Mouse (Mus musculus): ENCODE measurements at regions not wholly inside any gene's neighbourhood (a gene's known extent, or its start where the extent isn't known, plus 50 kb on each side); places are given as distances from the start of the nearest gene placed in this dataset.

DNA sequence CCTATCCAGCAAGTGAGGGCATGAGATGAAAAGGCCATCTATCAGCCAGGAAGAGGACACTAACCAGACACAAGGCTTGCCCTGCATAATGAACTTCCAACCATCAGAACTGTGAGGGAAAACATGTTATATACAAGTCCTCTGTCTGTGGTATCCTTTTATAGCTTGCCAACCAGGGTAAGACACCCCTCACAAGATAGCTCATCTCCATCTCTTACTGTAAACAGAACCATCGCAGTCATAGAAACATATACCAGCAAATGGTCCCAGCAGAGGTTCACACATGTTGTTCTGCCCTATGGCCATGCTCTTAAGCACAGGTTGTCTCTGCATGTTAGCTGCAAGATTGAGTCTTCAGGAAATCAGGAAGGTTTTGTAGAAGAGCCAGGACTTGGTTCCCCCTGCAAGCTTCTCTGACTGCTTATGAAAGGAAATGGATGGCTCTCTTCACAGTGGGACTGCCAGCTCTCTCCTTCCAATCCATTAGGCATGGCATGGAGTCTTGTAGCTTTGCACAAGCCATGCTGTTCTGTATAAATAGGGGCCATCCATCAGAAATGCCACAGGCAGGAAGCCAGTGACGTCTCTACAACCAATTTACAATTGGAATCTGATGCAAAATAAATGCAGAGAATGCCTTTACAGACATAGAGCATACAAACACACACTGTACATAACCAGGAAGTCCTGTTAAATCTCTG lies 1514.0 kb upstream of the Lrrc6 start:
- no peak for DNase-seq (ENCODE audit: low spot score in 2 of 2)

DNA sequence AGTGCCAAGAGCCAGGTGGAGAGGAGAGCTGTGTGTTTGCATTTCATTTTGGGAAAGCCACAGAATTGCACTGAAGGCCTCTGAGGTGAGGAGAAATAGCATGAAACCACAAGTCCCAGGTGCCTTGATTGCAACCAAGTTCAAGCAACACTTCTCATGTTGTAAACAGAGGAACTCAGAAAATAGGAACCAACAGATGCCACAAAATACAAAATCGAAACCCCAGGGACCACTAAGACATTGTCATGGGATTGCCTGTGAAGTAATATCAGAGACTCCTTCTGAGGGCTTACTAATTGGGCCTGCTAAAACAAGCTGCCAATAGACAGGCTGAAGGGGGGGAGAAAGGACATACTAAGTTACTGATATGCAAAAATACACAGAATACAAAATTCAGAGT lies 1510.5 kb upstream of the Lrrc6 start:
- DNase-seq (ENCODE audit: low spot score in 2 of 2), result no peak

DNA sequence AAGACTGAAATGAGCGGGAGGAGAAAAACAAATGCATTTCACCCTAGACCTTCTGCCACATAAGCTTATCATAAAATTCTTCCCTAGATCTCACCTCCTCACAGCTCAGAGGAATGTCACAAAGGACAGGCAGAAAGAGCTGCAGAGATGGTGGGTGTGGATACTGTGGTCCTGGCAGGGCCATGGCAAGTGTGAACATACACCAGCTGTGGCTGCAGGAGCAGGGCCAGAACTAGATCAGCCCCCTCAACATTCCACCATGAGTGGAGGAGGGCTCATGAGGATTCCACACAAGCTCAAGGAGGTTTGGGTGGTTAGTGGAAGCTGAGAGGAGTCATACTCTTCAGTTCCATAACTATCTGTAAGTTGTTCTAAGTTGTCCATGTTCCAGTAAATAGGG lies 1509.5 kb upstream of the Lrrc6 start:
- DNase-seq (ENCODE audit: low spot score in 2 of 2), result no peak

DNA sequence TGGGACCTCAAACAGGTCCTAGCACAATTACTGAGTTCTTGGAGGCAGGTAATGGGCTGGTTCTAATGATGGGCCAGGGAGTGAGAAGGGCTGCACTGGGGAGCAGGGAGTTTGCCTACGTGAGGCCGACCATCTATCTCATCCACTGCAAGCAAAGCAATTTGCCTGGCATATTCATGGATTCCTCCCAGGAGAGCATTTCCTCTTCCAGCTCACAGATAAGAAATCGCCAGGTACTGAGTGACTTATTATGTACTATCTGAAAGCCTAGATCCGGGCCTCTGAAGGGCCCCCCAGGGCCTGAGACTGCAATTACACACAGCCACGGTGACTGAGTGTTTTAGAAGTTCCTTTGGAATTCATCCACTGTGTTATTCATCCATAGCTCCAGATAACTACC lies 1504.1 kb upstream of the Lrrc6 start:
- no peak for DNase-seq (ENCODE audit: low spot score in 2 of 2)

DNA sequence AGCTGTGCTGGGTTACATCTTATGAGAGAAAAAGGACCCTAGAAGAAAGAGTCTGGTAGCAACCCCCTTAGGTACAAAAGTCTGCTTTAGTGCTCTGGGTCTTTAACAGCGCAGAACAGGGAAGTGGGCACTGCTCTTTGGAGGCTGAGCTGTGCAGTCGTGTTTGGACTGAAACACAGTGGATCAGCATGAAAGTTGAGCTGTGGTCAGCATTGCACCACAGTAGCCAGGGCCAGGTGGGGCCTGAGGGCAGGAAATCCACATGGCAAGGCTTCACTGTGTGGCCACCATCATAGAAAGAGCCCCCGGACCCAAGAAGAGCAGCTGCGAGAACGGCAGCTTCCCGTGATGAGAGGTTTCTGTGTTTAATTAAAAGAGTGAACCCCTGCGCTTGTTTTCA lies 1495.8 kb upstream of the Lrrc6 start:
- DNase-seq (ENCODE audit: low spot score in 2 of 2), result no peak

DNA sequence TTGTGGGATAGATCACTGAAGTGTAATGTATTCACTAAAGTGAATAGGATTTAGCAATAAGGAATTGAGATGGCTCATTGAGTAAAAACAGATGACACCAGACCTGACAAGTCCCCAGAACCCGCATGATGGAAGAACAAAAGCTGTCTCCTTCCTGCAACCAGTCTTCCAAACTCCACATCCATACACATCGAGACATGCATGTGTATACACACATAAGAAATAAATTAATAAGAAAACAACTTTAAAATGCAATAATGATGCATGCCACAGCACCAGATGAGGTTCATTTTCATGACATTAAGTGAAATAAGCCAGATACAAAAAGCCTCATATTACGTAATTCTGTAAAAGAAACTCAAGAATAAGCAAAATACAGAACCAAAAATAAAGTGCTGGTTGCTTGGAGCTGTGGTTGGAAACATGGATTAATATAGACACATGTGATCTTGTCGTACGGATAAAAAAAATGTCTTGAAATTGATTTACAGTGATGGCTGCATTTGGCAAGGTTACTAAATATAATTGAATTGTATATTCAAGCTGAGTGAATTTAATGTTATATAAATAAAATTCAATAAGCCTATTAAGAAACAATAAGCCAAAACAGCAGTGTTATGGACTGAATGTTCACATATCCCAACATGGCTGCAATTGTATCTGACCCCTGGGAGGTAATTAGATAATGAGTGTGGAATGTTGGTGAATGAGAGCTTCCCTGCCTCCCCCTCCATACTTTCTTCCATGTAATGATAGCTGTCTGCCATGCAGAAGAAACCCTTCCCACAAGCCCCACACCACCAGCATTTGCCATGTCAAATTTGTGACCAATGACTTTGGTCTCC lies 1488.9 kb upstream of the Lrrc6 start:
- no peak for DNase-seq (ENCODE audit: low spot score in 2 of 2)

DNA sequence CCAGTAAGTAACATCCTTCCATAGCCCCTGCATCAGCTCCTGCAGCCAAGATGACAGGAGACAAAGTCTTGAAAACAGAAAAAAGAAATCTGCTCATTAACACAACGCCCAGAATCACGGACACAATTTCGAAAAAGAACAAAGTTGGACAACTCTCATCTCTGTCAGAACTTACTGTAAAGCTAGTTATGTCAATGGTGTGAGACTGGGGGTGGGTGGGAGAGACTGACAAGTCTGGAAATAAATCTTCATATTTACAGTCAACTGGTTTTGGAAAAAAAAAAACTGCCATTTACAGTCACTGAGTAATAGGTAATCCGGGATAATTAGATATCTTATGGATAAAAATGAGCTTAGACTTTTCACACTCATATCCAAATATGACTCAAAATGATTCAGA lies 1487.2 kb upstream of the Lrrc6 start:
- no peak for DNase-seq (ENCODE audit: low spot score in 2 of 2)

DNA sequence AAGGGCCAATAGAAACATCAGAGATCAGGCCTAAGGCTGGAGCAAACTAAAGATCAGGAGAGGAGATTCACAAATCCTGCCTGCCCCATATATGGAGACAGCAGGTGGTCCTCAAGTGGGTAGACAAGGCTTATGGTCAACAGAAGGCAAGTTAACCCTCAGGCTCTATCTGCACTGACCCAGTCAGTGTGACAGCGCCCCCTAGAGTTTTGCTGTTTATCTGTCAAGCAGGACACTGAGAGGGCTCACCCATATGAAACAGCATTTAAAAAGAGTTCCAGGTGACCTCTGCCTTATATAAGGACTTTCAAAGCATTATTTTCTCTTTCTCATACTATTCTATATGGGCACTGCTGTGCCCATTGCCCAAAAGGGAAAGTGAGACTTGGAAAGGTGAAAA lies 1482.5 kb upstream of the Lrrc6 start:
- no peak for DNase-seq (ENCODE audit: low spot score in 2 of 2)

DNA sequence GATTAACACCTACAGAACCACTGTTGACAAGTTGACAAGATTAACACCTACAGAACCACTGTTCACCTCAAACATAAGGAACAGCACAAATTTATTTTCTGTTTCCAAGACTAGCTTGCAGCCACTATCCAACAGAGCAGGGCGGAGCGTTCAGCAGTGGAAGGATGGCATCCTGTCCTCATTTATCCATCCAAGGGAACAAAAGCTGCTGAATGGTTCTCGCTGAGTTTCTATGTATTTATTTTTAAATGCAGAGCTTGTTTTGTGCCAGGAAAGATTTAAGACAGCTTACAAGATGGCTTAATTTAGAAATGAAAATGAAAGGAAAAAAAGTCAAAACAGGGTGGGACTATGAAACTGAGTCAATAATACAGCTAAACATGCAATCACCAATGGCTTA lies 1481.2 kb upstream of the Lrrc6 start:
- DNase-seq (ENCODE audit: low spot score in 2 of 2), result no peak

DNA sequence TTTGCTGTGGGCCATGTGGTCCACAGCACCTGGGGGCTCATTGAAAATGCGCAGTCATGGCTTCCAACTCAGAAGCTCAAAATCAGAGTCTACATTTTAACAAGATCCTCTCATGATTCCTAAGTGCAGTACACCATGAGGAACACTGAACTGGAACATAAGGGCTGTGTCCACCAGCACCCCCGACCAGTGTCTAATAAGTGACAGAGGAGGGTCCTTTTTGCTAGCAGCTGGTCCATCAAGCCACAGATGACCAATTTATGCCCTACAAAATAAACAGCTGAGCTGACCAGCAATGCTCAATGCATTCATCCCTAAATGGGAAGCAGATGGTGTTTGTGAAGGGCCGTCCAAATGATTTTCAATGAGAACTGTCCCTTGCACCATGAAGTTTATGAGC lies 1478.7 kb upstream of the Lrrc6 start:
- no peak for DNase-seq (ENCODE audit: low spot score in 2 of 2)

DNA sequence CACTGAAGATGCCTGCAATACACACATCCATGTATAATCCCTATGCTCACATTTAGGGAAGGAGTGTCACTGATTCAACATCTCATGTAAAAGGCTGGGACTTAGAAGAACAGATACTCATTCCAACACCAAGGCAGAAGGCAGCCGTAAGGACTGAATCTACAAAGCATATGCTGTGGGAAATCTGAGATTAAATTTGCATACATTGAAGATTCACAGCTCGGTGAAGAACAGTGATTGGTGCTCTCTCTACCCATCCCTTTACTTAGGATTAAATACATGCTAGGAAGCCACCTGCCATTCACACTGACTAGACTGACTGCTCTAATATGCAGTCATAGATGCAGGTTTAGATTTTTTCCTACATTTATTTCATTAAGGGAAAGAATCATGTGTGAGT lies 1476.5 kb upstream of the Lrrc6 start:
- DNase-seq (ENCODE audit: low spot score in 2 of 2), result no peak

DNA sequence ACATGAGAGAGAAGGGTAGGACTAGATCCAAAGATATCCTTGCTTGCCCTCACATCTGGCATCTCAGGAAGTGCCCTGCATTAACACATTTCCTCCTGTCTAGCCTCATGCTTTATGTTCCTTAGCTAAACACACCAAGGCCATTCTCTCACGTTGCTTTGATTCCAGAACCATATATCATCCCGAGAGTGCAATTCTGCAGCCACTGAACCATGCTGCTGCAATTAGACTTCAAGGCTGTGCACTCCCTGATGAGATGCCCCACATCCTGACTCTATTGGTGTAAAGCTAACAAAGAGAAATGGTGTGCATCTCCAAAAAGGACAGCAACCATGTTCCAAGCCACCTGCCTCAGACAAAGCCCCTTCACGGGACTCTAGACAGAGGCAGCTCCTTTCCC lies 1471.3 kb upstream of the Lrrc6 start:
- no peak for DNase-seq (ENCODE audit: low spot score in 2 of 2)

DNA sequence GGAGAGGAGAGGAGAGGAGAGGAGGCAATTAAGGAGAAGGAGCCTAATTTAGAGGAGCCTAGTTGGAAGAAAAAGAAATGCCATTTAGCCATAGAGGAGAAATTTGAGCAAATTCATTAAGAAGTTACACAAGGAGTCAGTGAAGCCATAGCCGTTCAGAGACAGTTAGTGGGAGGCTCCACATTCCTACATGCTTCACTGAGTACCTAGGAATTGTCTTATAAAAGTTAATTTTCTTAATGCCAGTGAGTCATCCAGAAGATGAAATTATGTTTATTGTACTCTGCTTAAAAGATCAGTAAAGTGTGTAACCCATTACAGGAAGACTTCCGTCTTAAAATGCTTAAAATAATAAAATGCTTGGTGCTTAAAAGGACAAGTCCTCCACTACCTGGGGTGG lies 1453.5 kb upstream of the Lrrc6 start:
- no peak for DNase-seq (ENCODE audit: low spot score in 2 of 2)

DNA sequence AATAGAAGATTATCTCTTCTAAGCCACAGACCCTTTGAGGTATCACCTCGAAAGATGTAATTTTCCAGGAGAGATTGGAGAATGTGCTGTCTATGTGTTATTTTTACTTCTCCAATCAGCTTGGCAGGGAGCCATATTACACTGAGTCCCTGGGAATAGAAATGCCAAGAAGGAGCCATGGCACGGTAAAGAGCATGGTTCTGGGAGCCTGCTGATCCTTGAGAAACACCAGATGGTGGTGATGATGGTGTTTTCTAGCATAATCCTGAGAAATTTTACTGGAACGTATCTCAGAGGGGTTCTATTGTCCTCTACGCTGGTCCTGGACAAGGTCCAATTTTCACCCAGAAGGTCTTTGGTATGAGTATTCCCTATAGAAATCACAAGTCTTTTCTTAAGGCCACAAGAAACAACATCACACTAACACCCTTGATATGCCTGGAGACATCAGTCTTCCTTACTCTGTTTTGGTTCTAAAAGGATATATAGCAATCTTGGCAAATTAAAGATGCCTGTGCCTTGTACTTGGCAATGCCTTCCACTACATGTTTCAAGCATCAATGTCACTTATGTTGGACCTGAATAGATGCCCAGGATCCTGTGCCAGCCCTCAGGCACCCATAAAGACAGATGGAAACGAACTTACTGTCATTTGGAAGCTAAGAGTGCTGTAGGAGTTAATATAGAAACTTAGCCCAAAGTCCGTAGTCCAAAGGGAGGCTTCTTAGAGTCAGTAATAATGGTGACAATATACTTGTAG lies 1449.8 kb upstream of the Lrrc6 start:
- DNase-seq (ENCODE audit: low spot score in 2 of 2), result no peak

DNA sequence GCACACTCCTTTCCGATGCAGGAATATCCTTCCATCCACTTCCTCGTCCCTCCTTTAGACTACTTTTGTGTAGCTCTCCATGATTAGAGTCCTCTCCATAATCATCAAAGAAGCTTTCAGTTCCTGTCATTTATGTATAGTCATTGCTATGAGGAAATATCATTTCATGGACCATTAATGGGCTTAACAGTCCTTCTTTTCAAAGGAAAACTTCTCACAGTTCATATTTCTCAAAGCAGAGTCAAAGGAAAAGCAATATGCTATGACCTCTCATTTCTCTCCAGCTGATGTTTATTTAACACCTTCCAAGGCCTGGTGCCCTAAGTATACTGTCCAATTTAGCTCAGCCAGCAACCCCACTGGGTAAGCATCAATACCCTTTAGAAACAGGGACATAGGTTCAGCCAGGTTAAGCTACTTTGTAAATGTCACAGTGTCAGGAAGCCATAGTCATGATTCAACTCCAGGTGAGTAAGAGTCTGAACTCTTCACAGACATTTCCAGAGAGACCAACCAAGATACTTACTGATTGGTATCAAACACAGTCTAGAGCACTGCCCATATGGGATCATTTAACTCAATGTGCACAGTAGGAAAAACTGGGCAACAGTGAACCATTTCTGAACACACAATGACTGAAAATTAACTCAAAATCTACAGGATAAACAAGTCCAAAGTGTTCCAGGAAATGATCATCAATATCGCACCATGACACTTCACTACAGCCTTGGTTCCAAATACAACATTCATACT lies 1443.8 kb upstream of the Lrrc6 start:
- DNase-seq (ENCODE audit: low spot score in 2 of 2), result no peak

DNA sequence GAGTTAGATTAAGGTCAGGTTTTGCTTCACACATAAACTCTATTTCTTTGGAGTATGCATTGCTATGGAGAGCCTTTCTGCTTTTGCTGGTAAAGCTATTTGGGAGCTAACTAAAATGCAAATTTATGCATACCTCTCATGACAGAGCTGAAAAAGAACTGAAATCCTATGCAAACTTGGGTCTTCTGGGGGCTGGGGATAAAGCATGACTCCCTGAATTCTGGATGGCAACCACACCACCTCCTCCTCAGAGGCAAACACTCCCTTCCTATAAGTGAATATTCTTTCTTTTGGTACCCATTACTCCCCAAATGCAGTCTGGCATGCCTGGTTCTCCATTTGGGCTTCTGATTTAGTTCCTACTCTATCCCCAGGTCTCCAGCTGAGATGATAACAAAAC lies 1442.3 kb upstream of the Lrrc6 start:
- DNase-seq (ENCODE audit: low spot score in 2 of 2), result no peak

DNA sequence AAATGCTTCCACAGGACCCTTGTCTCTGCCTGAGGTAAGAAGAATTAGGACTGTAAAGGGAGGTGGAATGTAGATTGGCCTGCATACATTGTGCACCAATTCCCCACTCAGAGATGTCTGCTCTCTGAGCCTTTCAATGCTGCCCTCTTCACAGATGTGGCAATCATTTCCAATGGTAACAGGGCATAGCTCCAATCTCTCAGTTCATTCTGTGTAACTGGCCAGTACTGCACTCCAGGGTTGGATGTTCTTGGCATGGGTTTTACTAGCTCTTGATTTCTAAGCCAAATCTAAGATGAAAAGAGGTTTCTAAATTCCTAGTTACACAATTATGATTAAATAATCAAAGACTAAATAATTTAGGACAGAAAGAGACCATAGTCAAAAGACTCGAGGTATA lies 1439.8 kb upstream of the Lrrc6 start:
- DNase-seq (ENCODE audit: low spot score in 2 of 2), result no peak

DNA sequence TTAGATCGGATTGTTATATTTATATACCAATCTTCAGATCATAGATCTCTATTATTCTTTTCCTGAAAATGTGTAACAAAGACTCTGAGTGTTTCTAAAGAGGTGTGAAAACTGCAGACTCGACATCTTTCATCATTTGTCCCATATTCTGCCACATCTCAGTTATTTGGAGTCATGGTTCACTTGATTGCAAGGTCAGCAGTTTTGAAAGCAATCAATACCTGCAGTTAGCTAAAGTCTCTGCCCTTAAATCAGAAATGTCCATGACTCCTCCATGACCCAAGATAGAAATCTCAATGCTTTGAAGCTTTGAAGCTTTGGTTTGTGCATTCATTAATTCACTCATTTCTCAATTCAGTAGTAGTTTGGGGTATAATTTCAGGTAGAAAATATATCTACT lies 1424.2 kb upstream of the Lrrc6 start:
- no peak for DNase-seq (ENCODE audit: low spot score in 2 of 2)

DNA sequence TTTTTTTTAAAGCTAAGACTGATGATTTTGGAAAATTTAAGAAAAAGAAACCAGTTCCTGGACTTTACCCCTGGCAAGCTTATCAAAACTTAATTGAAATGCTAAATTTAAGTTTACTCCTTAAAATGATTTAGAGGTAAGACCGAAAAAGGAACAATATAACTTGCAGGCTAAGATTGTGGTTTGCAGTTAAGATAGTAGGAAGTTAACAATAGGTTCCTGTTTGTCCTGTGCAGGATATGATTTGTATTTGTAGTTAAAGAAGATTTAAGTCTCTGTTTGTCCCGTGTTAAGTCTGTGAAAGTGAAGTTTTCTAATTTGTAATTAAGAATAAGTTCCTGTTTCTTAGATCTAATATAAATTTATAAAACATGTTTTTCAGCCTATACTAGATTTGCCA lies 1406.3 kb upstream of the Lrrc6 start:
- DNase-seq (ENCODE audit: low spot score in 2 of 2), result no peak

DNA sequence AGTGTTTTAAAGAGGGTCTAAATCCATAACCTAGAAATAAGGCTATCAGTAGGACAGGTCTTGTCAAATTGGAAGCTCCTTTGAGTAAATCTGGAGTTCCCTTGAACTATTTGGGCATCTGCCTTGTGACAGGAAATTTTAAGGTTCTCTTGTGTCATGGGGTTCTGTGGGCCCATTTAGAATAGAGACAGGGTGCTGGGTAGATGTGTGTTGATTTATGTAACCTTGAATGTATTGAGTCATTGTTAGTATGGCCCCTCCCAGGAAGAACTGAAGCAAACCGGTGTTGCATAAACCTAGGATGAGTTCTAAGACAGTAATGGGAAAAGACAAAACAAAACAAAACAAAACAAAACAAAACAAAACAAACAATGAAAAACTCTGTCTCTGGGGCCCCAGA lies 1404.6 kb upstream of the Lrrc6 start:
- DNase-seq (ENCODE audit: low spot score in 2 of 2), result no peak

DNA sequence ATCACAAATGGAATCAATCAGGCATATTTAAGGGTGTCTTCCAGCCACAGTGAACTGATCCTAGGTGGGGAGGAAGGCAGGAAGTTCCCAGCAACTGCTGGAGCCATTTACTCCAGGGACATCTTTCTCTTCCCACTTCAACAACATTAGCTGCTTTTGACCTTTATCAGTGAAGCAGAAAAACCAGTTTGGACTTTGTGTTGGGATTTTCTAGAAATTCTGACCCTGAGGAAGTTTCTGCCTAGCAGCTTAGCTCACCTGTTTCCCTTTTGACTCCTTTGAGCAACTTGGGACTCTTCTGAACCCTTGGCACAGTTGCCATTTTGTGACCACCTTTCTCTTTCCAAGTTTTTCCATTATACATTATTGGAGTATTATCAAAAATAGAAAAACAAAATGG lies 1403.9 kb upstream of the Lrrc6 start:
- DNase-seq (ENCODE audit: low spot score in 2 of 2), result no peak

DNA sequence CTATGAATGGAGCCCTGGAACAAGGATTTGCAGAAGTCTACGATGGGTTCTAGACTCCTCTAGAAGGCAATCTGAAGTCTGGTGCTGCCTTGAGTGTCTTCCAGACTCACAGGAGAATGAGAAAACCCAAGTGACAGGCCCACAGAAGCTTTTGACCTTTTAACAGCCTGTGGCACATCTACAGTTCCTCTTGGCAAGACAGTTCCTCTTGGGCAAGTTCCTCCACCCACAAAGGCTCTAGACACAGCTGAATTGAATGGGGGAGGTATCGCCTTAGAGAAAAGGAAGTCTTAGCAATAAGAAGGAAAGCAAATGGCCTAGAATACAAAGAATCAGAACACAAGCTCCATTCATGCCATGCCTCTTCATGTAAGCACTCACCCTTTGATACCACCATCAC lies 1402.3 kb upstream of the Lrrc6 start:
- no peak for DNase-seq (ENCODE audit: low spot score in 2 of 2)

Measured in adrenal gland, postnatal 4 days (tissue).